Mouse (Mus musculus) mature B cell (primary cell): ENCODE data around the gene Snrpd2.

Experiments used
- in situ Hi-C: fragments of 300-500 bp; cut with MboI; formaldehyde crosslinking; loops from 2 replicates; pipeline ENCODE4 v1.14.3; 2019

The Snrpd2 gene

DNA sequence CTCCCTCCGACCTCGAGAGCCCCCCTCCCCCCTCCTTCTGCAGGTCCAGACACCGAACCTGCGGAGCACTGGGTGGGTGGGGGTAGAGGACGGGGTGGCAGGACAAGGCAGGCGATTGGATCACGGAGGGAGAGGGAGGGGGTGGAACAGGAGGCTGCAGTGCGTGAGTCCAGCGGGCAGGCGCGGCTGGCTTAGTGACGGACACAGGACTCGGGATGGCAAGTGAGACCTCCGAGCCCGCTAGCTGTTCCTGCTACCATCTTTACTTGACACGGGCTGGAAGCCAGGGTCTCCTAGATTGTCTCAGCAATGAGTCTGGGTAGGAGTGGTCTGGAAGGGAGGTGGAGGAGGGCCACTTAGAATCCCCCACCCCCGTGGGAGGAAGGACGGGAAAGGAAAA is 28.5 kb downstream of the Snrpd2 start:
- in situ Hi-C loops, result no loop called here

DNA sequence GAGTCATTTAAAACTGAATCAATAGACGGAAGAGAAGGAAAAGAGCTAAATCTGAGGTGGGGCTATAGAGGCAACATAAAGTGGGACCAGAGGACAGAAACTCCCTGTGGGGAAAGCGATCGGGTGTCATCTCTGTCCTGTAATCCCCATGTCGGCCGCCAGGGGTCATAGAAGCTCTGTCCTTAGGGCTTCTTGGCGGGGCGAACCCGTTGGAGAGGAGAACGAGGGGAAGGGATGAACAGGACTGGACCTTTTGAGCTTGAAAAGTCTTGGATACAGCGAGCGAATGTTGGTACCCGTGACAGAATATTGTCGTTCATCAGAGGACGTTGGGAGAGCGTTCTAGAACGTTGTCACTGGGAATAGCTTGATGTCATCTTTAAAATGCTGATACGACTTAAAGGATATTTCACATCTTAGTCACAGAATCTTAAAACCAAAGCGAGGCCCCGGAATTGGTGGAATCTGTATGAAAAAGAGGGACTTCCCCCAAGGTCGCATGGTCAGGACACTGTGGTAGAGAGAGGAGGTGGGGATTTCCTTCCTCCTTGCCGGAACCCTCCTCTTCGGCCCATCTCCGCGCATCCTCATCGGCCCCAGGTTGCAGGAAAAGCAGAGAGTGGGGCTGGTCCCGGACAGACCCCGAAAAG is 29.0 kb downstream of the Snrpd2 start:
- in situ Hi-C loops, result no loop called here

DNA sequence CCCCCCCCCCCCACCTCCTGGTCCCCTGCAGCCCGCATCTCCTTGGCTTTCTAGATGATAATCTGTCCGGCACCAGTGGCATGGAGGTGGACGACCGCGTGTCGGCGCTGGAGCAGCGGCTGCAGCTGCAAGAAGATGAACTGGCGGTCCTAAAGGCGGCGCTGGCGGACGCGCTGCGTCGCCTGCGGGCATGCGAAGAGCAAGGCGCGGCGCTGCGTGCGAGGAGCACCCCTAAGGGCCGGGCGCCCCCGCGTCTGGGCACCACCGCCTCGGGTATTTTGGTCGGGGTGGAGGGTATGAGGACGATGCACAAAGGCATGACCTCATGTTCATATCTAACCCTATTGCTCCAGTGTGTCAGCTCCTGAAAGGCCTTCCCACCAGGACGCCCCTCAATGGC is 29.7 kb downstream of the Snrpd2 start:
- in situ Hi-C loops, result no loop called here

DNA sequence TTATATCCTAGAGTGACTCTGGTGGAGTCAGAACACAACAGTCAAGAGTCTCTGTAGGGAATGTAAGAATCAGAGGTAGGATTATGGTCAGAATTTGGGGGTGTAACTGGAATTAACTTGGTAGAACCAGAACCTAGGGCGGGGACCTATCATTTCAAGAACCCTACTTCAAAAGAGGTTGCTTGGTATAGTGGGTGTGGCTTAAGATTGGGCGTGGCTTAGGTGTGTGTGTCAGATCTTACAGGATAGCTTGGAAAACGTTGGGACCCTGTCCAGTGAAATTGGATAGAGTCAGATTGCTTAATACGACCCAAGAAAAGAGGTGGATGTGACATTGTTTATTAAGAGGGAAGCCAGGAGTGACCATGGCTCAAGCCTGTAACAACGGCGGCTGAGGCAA is 30.4 kb downstream of the Snrpd2 start:
- in situ Hi-C loops, result loop anchor here (5.0 kb wide), 1 partner anchor 42 kb away; no protein-coding TSS in a partner anchor

DNA sequence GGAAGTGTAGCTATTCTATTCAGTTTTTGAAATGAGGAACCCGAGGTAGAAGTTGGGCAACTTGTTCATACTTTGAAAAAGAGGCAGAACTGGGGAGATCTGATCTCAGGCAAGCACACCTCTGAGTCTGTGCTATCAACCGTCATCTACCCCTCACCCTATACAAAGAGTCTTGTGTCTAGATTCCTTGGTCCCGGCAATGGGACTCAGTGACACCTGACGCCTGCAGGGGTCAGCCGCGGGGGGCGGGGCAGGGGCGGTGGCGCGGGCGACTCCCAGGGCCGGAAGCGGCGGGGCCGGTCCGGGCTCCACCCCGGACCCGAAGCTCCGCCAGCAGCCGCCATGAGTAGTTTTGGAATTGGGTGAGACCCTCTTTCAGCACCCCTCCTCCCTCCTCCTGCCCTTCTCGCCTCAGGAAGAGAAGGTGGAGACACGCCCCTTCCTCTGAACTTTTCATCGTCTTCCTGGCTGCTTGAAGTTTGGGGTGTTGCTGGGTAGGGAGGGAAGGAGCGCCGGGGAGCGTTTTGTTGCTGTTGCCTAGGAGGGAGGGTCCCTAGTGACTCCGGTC is 31.4 kb downstream of the Snrpd2 start:
- in situ Hi-C loops, result loop anchor here (5.0 kb wide), 1 partner anchor 41 kb away; no protein-coding TSS in a partner anchor

DNA sequence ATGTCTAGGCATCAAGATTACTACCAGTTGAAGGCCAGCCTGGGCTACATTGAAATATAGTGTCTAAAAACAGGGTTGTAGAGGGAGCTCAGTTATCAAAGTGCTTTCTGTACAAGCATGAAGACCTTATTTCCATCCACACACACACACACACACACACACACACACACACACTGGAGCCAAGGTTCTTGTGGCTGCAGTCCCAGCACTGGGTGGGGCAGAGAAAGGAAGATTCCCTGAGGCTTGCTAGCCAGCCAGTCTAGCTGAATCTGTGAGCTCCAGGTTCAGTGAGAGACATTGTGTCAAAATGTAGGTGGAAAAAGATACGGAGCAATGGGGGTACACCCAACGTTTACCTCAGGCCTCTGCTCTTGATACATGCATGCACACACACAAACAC is 34.7 kb downstream of the Snrpd2 start:
- in situ Hi-C loops, result loop anchor here (5.0 kb wide), 1 partner anchor 38 kb away; no protein-coding TSS in a partner anchor

DNA sequence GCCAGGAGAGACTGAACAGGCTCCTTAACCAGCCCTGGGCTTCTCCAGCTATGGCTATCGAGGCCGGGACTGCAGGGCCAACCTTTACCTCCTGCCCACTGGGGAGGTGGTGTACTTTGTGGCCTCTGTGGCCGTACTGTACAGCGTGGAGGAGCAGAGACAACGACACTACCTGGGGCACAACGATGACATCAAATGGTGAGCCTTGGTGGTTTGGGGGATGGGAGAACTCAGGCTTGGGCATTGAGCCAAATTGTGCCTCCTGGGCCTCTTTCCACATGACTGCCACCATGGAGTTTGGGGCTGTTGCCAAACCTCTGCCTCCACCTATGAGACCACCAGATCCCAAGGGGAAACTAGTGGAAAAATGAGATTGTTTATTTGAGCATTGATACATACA is 35.2 kb downstream of the Snrpd2 start:
- in situ Hi-C loops, result loop anchor here (5.0 kb wide), 1 partner anchor 38 kb away; no protein-coding TSS in a partner anchor

DNA sequence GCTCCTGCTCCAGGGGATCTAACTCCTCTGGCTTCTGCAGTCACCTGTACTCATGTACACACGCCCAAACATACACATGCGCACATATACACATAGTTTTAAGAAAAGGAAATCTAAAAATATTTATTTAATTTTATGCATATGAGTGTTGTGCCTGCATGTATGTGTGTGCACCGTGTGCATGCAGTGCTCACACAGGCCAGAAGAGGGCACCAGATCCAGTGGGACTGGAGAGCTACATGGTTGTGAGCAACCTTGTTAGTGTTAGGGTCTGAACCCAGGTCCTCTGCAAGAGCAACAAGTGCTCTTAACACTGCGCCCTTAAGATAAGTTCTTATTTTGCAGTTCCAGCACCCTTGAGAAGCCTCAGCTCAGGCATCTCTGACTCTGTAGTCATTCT is 45.2 kb downstream of the Snrpd2 start:
- in situ Hi-C loops, result no loop called here

DNA sequence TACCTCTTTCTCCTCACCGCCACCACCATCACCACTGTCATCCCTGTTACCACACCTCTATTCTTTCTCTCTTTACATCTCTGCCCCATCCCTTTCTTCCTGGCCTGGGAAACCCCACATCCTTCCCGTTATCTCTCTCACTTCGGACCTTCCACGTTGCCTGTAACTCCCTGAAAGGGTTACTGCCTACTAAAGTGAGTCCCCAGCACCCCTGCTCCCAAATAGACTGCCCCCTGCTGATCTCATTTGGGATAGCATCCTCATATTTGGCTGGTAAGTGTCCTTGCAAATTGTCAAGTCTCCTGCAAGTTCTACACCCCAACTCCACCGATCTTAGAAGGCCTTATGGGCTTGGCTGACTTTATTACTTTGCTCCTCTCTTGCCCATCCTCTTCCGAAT is 47.2 kb downstream of the Snrpd2 start:
- in situ Hi-C loops, result no loop called here

DNA sequence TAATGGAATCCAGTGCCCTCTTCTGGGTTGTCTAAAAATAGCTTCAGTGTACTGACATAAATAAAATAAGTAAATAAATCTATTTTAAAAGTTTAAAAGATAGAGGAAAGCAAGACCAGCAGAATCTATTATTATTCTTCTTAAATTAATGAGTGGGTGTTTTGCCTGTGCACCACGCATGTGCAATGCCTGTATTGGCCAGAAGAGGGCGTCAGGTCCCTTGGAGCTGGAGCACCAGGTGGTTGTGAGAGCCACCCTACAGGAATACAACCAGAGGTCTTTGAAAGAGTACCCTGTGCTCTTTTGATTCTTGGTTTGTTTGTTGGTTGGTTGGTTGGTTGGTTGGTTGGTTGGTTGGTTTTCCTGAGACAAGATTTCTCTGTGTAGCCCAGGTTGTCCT is 48.5 kb downstream of the Snrpd2 start:
- in situ Hi-C loops, result no loop called here

DNA sequence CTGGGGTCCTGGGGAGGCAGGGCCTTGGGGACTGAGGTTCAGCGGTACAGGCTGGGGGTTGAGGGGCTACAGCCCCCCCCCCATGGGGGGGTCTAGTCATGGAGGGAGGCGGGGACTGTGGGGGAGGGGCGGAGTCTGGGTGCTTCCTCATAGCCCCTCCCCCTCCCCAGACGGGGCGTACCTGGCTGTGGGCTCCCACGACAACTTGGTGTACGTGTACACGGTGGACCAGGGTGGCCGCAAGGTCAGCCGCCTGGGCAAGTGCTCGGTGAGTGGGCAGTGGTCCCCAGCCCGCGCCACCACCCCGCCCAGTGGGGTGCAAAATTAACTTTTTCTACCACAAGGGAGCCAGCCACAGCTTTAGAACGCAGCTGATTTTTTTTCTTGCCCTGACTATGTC is 52.1 kb downstream of the Snrpd2 start:
- in situ Hi-C loops, result no loop called here

DNA sequence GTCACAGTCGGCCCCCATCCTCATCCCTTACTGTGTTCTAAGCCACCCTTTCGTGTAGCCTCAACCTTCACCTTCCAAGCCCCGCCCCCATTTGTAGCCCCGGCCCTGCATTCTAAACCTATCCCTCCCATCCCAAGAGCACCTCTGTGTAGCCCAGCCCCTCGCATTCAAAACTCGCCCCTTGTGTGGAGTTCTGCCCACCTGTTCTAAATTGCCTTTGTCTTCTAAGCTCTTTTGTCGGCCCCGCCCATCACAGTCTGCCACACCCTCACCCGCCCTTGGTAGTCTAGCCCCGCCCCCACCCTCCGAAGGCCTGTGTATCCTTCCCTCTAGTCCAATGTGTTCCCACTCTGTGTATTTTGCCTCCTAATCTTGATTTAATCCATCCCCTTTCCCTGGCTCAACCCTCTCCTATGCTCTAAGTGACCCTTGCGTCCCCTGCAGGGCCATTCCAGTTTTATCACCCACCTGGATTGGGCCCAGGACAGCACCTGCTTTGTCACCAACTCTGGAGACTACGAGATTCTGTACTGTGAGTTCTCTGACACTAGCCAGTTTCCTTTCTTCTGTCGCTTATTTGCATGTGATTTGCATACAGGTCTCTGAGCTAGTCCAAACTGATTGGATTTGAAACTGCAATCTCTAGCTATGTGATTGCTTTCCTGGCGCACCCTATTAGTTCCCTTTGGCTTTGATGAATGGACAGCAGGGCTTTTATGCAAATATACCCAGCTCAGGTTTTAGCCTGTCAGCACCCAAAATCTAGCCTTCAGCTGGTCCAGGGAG is 52.7 kb downstream of the Snrpd2 start:
- in situ Hi-C loops, result no loop called here
